Mouse (Mus musculus) forebrain, embryonic 10.5 days (tissue): ENCODE measurements around the gene Acot8. TPM values are rescaled to one million over a fixed set of nuclear protein-coding genes. Genes with fewer than 3 reads are reported as not detected.

Source experiments
- DNase-seq: peaks from one replicate; pipeline ENCODE4 v3.0.0-alpha.2; 2017; ENCODE audit warnings: low spot score; ENCODE audit errors: extremely low spot score
- H3K27ac ChIP-seq: fragments of 300-500 bp; sonication (generic); 2 replicates; pipeline ENCODE4 v1.5.1; 2016; ENCODE audit warnings: mild to moderate bottlenecking
- H3K27me3 ChIP-seq: fragments of 300-500 bp; sonication (generic); 2 replicates; pipeline ENCODE4 v1.6.1; 2016; ENCODE audit warnings: mild to moderate bottlenecking; ENCODE audit not compliant: poor library complexity, severe bottlenecking
- H3K36me3 ChIP-seq: fragments of 300-500 bp; sonication (generic); replicated peaks from 2 replicates; pipeline ENCODE4 v1.6.1; 2016; ENCODE audit warnings: mild to moderate bottlenecking, moderate library complexity
- H3K4me1 ChIP-seq: fragments of 300-500 bp; sonication (generic); 2 replicates; pipeline ENCODE4 v1.6.1; 2016
- H3K4me3 ChIP-seq: fragments of 300-500 bp; sonication (generic); 2 replicates; pipeline ENCODE4 v1.5.1; 2016; ENCODE audit warnings: mild to moderate bottlenecking, moderate library complexity
- H3K9me3 ChIP-seq: fragments of 300-500 bp; sonication (generic); 2 replicates; pipeline ENCODE4 v1.6.1; 2016; ENCODE audit warnings: mild to moderate bottlenecking, moderate library complexity
- WGBS: fragments of 180-500 bp; shearing (Covaris S2); methylation state at CpG from one replicate; pipeline ENCODE4 v1.1.7; 2016; 5-methylcytosine and 5-hydroxymethylcytosine counted together
- polyA plus RNA-seq: library from polyadenylated mRNA; unstranded; fragments of >200 nt; fragmentation: Nextera tagmentation; extraction: Ambion mirVana; gene quantifications from 2 replicates; pipeline ENCODE4 v1.2.1, GENCODE M21; 2016

The Acot8 gene
- 15.3 and 16.3 TPM in 2 replicates for polyA plus RNA-seq

GRCm38 (mm10) chr2:164804533-164805331 is at the start of gene Acot8, which contains the start of gene Zswim3:
Acot8 (minus strand) TSS chr2:164804882.
Zswim3 (plus strand) TSS chr2:164805098.
- Histone ChIP-seq H3K27me3 (no peaks in the 10 kb centered on the region), H3K9me3 (no peaks in the 10 kb centered on the region), H3K27ac (peak within 1 kb of the TSS; percentile 91), H3K4me1 (peaks cover 26% of the 10 kb centered on the region), H3K36me3 (peaks cover 44% of the 10 kb centered on the region), H3K4me3 (peak within 1 kb of the TSS; percentile 90)
- under 1% methylated on average over 47 of the region's 47 CpGs for WGBS
- peak; percentile 95 for DNase-seq

GRCm38 (mm10) chr2:164850061-164850460 is 45.4 kb upstream of the Acot8 start:
- Histone ChIP-seq H3K36me3 (peaks cover 38% of the 10 kb centered on the region), H3K4me1 (peaks cover 5% of the 10 kb centered on the region), H3K4me3 (no peak overlapping the region), H3K27me3 (peaks cover 15% of the 10 kb centered on the region), H3K27ac (no peak overlapping the region), H3K9me3 (0 out of 2 replicates have a peak, but pooled peaks cover 2% of the 10 kb centered on the region)
- 93% methylated on average over 8 of the region's 8 CpGs for WGBS
- no peak for DNase-seq

GRCm38 (mm10) chr2:164845782-164846181 is 41.1 kb upstream of the Acot8 start:
- H3K36me3 ChIP-seq = peaks cover 29% of the 10 kb centered on the region
- H3K27ac ChIP-seq = no peak overlapping the region
- 55% methylated on average over 3 of the region's 3 CpGs for WGBS
- DNase-seq = no peak
- no peaks in the 10 kb centered on the region for H3K27me3 ChIP-seq
- 0 out of 2 replicates have a peak, but pooled peaks cover 2% of the 10 kb centered on the region for H3K9me3 ChIP-seq
- no peaks in the 10 kb centered on the region for H3K4me1 ChIP-seq
- H3K4me3 ChIP-seq = no peak overlapping the region

GRCm38 (mm10) chr2:164835164-164835563 is 30.5 kb upstream of the Acot8 start:
- WGBS = 97% methylated on average over 4 of the region's 4 CpGs

GRCm38 (mm10) chr2:164834531-164834930 is 29.8 kb upstream of the Acot8 start:
- Histone ChIP-seq H3K36me3 (peaks cover 36% of the 10 kb centered on the region), H3K9me3 (no peaks in the 10 kb centered on the region), H3K27ac (peak overlapping the region; percentile 86; the same call in 1 of the 2 replicates), H3K27me3 (peaks cover 6% of the 10 kb centered on the region; the same call in 1 of the 2 replicates), H3K4me1 (peaks cover 29% of the 10 kb centered on the region), H3K4me3 (peak overlapping the region; percentile 85)
- no peak for DNase-seq
- 54% methylated on average over 8 of the region's 8 CpGs for WGBS

More at GRCm38 (mm10) chr2:164835164-164835563, 30.5 kb upstream of the Acot8 start:
- no peak for DNase-seq
- Histone ChIP-seq H3K9me3 (no peaks in the 10 kb centered on the region), H3K27me3 (peaks cover 6% of the 10 kb centered on the region; the same call in 1 of the 2 replicates), H3K4me1 (peaks cover 29% of the 10 kb centered on the region), H3K27ac (no peak overlapping the region), H3K36me3 (peaks cover 42% of the 10 kb centered on the region), H3K4me3 (peak overlapping the region; percentile 85; the same call in 1 of the 2 replicates)

GRCm38 (mm10) chr2:164833314-164833959 is 28.8 kb upstream of the Acot8 start, which contains the start of gene Neurl2:
Neurl2 (minus strand) TSS chr2:164833456.
- H3K9me3 ChIP-seq = no peaks in the 10 kb centered on the region
- peaks cover 6% of the 10 kb centered on the region; the same call in 1 of the 2 replicates for H3K27me3 ChIP-seq
- peak within 1 kb of the TSS; percentile 85 for H3K4me3 ChIP-seq
- peaks cover 32% of the 10 kb centered on the region for H3K36me3 ChIP-seq
- peaks cover 29% of the 10 kb centered on the region for H3K4me1 ChIP-seq
- DNase-seq = peak; percentile 93
- H3K27ac ChIP-seq = peak within 1 kb of the TSS; percentile 86
- WGBS = under 1% methylated on average over 31 of the region's 31 CpGs

GRCm38 (mm10) chr2:164832748-164833301 is 28.1 kb upstream of the Acot8 start, which contains the start of gene Ctsa:
Ctsa (plus strand) TSS chr2:164832873.
- H3K36me3 ChIP-seq = peaks cover 32% of the 10 kb centered on the region
- H3K9me3 ChIP-seq = no peaks in the 10 kb centered on the region
- WGBS = 1% methylated on average over 35 of the region's 35 CpGs
- peaks cover 6% of the 10 kb centered on the region; the same call in 1 of the 2 replicates for H3K27me3 ChIP-seq
- peak within 1 kb of the TSS; percentile 86 for H3K27ac ChIP-seq
- peaks cover 29% of the 10 kb centered on the region for H3K4me1 ChIP-seq
- H3K4me3 ChIP-seq = peak within 1 kb of the TSS; percentile 85
- DNase-seq = peak; percentile 65

- WGBS = 68% methylated on average over 16 of the region's 16 CpGs
- H3K9me3 ChIP-seq = no peaks in the 10 kb centered on the region
- H3K4me1 ChIP-seq = peaks cover 35% of the 10 kb centered on the region
- H3K4me3 ChIP-seq = peak overlapping the region; percentile 85
- peaks cover 6% of the 10 kb centered on the region; the same call in 1 of the 2 replicates for H3K27me3 ChIP-seq
- H3K27ac ChIP-seq = peak overlapping the region; percentile 86
- DNase-seq = no peak
- H3K36me3 ChIP-seq = peaks cover 32% of the 10 kb centered on the region
Observed at GRCm38 (mm10) chr2:164832032-164832747, 27.5 kb upstream of the Acot8 start.

- 90% methylated on average over 10 of the region's 10 CpGs for WGBS
Observed at GRCm38 (mm10) chr2:164831029-164831428, 26.3 kb upstream of the Acot8 start.

GRCm38 (mm10) chr2:164829090-164829489 is 24.4 kb upstream of the Acot8 start:
- H3K27me3 ChIP-seq = peaks cover 6% of the 10 kb centered on the region; the same call in 1 of the 2 replicates
- WGBS = 98% methylated on average over 1 of the region's 1 CpGs
- peaks cover 22% of the 10 kb centered on the region for H3K4me1 ChIP-seq
- no peaks in the 10 kb centered on the region for H3K9me3 ChIP-seq
- DNase-seq = no peak
- H3K27ac ChIP-seq = no peak overlapping the region
- H3K4me3 ChIP-seq = no peak overlapping the region
- peaks cover 47% of the 10 kb centered on the region for H3K36me3 ChIP-seq

More at GRCm38 (mm10) chr2:164831029-164831428, 26.3 kb upstream of the Acot8 start:
- H3K36me3 ChIP-seq = peaks cover 34% of the 10 kb centered on the region
- H3K27me3 ChIP-seq = peaks cover 6% of the 10 kb centered on the region; the same call in 1 of the 2 replicates
- H3K27ac ChIP-seq = no peak overlapping the region
- no peaks in the 10 kb centered on the region for H3K9me3 ChIP-seq
- no peak overlapping the region for H3K4me3 ChIP-seq
- H3K4me1 ChIP-seq = peaks cover 35% of the 10 kb centered on the region
- no peak for DNase-seq

- H3K27me3 ChIP-seq = peaks cover 6% of the 10 kb centered on the region; the same call in 1 of the 2 replicates
- H3K4me3 ChIP-seq = no peak within 1 kb of the TSS
- no peak for DNase-seq
- H3K9me3 ChIP-seq = no peaks in the 10 kb centered on the region
- H3K36me3 ChIP-seq = peaks cover 47% of the 10 kb centered on the region
- 88% methylated on average over 6 of the region's 6 CpGs for WGBS
- peaks cover 25% of the 10 kb centered on the region for H3K4me1 ChIP-seq
- no peak within 1 kb of the TSS for H3K27ac ChIP-seq
Observed at GRCm38 (mm10) chr2:164828437-164828836, 23.8 kb upstream of the Acot8 start, which contains the start of gene Spata25. Spata25 (minus strand) TSS chr2:164828537.
